Mouse (Mus musculus) monocyte, adult 2 months (primary cell): ENCODE measurements around the gene Oit1.

Experiments used
- DNase-seq, 2 experiments: peaks; one replicate each; pipeline ENCODE4 v3.0.0; 2022; ENCODE audit warnings: low spot score in 2 of 2, low read depth in 1 of 2

Gene Oit1

GRCm38 (mm10) chr14:8302687-8303086 lies 75.9 kb downstream of the Oit1 start:
- no peak for DNase-seq

- DNase-seq, result no peak
Measured at GRCm38 (mm10) chr14:8300281-8300680, 78.3 kb downstream of the Oit1 start.
